Mouse (Mus musculus) heart, adult 2 months (tissue): ENCODE measurements around the gene Hypk.

Experiments used
- CTCF ChIP-seq: fragments of 200-600 bp; IDR thresholded peaks from 2 replicates; pipeline ENCODE4 v1.8.1; 2022; ENCODE audit warnings: antibody characterized with exemption, mild to moderate bottlenecking, moderate library complexity
- EP300 ChIP-seq: fragments of 200-500 bp; IDR thresholded peaks from 2 replicates; pipeline ENCODE4 v1.6.1; 2011; ENCODE audit warnings: low read depth, low read length, control low read depth; ENCODE audit not compliant: insufficient read depth
- POLR2A ChIP-seq: fragments of 200-500 bp; IDR thresholded peaks from 2 replicates; pipeline ENCODE4 v1.6.1; 2011; ENCODE audit warnings: mild to moderate bottlenecking, low read depth, low read length, control low read depth; ENCODE audit not compliant: insufficient read depth

DNA sequence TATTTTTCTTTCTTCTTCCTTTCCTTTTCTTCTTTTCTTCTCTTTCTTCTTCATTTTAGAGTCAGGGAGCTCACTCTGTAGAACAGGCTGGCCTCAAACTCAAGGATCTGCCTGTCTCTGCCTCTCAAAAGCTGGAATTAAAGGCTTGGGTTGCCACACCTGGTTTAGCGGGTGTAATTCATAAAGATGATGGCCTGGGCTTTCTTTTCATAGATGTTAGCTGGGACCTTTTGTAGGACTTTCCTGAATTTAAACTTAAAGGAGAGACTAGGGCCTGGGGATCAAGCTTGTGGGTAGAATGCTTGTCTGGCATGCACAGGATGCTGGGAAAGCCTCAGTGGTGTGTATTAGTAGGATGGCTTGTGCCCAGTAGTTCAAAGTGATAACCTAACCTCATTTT lies 8.9 kb upstream of the Hypk start, which contains the start of gene Ell3:
- TF ChIP-seq CTCF (no peak), EP300 (no peak), POLR2A (no peak)
